Mouse (Mus musculus) stomach, embryonic 14.5 days (tissue): ENCODE data around the gene Cnpy2. TPM values are rescaled to one million over a fixed set of nuclear protein-coding genes. Genes with fewer than 3 reads are reported as not detected.
"Not testable (repeated sequence)": the region's sequence is repeated elsewhere in the genome, so short reads cannot be mapped to it uniquely, and the experiment has no call there.

ENCODE experiments used
- ATAC-seq: fragments of 200-750 bp; cut with Nextera tagmentation; 2 replicates; pipeline ENCODE4 v1.8.0; 2017; ENCODE audit warnings: low read depth, moderate TSS enrichment; ENCODE audit not compliant: insufficient number of reproducible peaks, insufficient read depth, low FRiP score
- H3K27ac ChIP-seq: fragments of 300-500 bp; sonication (generic); 2 replicates; pipeline ENCODE4 v1.5.1; 2014; ENCODE audit warnings: mild to moderate bottlenecking, low read length, moderate library complexity, mixed read lengths
- H3K27me3 ChIP-seq: fragments of 300-500 bp; sonication (generic); 2 replicates; pipeline ENCODE4 v1.6.1; 2014; ENCODE audit warnings: low read length, control low read depth, mixed read lengths; ENCODE audit not compliant: control insufficient read depth, insufficient read depth
- H3K36me3 ChIP-seq: fragments of 300-500 bp; sonication (generic); 2 replicates; pipeline ENCODE4 v1.6.1; 2014; ENCODE audit warnings: mild to moderate bottlenecking, control low read depth, low read length, moderate library complexity, mixed read lengths; ENCODE audit not compliant: control insufficient read depth, insufficient read depth
- H3K4me1 ChIP-seq: fragments of 300-500 bp; sonication (generic); 2 replicates; pipeline ENCODE4 v1.6.1; 2014; ENCODE audit warnings: low read length, control low read depth, mixed read lengths; ENCODE audit not compliant: control insufficient read depth, insufficient read depth
- H3K4me2 ChIP-seq: fragments of 300-500 bp; sonication (generic); replicated peaks from 2 replicates; pipeline ENCODE4 v1.6.1; 2014; ENCODE audit warnings: low read depth, low read length, control low read depth
- H3K4me3 ChIP-seq: fragments of 300-500 bp; sonication (generic); 2 replicates; pipeline ENCODE4 v1.5.1; 2014; ENCODE audit warnings: low read depth, low read length, control low read depth
- H3K9ac ChIP-seq: fragments of 300-500 bp; sonication (generic); replicated peaks from 2 replicates; pipeline ENCODE4 v1.6.1; 2014; ENCODE audit warnings: low read depth, mild to moderate bottlenecking, control low read depth, low read length, moderate library complexity, mixed read lengths
- H3K9me3 ChIP-seq: fragments of 300-500 bp; sonication (generic); 2 replicates; pipeline ENCODE4 v1.6.1; 2016; ENCODE audit warnings: low read depth, low read length, control low read depth; ENCODE audit not compliant: control insufficient read depth
- WGBS: fragments of 180-500 bp; shearing (Covaris S2); extraction: QIAGEN DNeasy Blood & Tissue Kit; methylation state at CpG from one replicate; pipeline ENCODE4 v1.1.7; 2014; 5-methylcytosine and 5-hydroxymethylcytosine counted together
- polyA plus RNA-seq: library from polyadenylated mRNA; unstranded; fragments of >200 nt; fragmentation: Nextera tagmentation; extraction: Ambion mirVana; gene quantifications from 2 replicates; pipeline ENCODE4 v1.2.1, GENCODE M21; 2014

Cnpy2 gene
- polyA plus RNA-seq, 1 experiment from 2014 or later = 328 TPM

DNA sequence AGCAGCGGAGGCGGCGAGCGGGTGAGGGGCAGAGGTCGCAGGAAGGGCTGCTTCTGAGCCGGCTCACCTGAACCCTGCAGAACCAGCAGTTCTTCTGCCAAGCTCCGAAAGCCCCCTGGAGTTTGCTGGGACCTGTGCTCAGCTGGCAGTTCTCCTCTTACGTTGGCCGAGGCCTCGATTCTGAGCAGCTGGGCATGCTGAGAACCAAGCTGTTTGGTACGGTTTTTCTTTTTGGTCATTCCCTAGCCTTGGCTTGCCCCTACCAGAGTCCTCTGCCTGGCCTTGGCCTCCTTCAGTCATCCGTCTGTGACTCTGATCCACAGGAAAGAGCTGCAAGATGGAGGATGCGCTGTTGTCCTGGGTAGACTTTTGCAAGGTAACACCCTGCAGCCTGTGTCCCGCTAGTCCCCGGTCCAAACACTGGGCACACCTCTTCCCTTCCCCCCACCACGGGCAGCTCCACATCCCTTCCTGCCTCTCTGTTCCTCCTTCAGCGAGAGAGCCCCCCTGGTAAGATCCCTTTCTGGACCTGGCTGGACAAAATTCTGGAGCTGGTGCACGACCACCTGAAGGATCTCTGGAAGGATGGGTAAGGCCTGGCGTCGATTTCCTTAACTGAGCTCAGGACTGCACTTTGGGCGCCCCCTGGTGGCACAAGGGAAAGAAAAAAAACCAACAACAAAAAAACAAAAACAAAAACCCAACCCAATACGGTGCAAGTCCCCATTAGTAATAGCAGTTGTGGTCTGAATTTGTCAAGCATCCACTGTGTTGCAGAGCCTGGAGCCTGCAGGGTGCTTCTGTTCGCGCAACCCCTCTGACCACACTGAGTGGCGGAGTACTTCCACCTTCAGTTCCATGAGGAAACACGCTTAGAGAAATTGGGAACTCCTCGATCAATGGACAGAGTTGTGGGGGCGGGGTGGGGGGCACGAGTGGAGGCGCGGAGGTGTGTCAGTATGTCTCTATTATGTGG is 38.4 kb upstream of the Cnpy2 start:
- Histone ChIP-seq H3K27ac (no peak overlapping the region), H3K9ac (no peak overlapping the region), H3K4me3 (no peak overlapping the region), H3K4me2 (no peak overlapping the region), H3K36me3 (peaks cover 23% of the 10 kb centered on the region), H3K4me1 (no peaks in the 10 kb centered on the region), H3K27me3 (no peaks in the 10 kb centered on the region), H3K9me3 (no peaks in the 10 kb centered on the region)
- ATAC-seq = no peak
- 62% methylated on average over 31 of the region's 31 CpGs for WGBS

DNA sequence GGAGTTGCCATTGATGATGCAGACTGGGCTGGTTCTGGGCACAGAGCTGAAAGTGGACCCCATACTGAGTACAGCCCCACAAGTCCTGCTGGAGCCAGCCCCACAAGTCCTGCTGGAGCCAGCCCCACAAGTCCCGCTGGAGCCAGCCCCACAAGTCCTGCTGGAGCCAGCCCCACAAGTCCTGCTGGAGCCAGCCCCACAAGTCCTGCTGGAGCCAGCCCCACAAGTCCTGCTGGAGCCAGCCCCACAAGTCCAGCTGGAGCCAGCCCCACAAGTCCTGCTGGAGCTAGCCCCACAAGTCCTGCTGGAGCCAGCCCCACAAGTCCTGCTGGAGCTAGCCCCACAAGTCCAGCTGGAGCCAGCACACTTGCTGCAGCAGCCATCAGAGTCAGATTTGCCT is 31.7 kb upstream of the Cnpy2 start:
- not testable (repeated sequence) for H3K27ac ChIP-seq, H3K9me3 ChIP-seq, ATAC-seq, H3K27me3 ChIP-seq, H3K4me3 ChIP-seq, H3K9ac ChIP-seq, H3K4me1 ChIP-seq, H3K4me2 ChIP-seq
- peaks cover 13% of the 10 kb centered on the region for H3K36me3 ChIP-seq
- WGBS = 60% methylated on average over 1 of the region's 1 CpGs

DNA sequence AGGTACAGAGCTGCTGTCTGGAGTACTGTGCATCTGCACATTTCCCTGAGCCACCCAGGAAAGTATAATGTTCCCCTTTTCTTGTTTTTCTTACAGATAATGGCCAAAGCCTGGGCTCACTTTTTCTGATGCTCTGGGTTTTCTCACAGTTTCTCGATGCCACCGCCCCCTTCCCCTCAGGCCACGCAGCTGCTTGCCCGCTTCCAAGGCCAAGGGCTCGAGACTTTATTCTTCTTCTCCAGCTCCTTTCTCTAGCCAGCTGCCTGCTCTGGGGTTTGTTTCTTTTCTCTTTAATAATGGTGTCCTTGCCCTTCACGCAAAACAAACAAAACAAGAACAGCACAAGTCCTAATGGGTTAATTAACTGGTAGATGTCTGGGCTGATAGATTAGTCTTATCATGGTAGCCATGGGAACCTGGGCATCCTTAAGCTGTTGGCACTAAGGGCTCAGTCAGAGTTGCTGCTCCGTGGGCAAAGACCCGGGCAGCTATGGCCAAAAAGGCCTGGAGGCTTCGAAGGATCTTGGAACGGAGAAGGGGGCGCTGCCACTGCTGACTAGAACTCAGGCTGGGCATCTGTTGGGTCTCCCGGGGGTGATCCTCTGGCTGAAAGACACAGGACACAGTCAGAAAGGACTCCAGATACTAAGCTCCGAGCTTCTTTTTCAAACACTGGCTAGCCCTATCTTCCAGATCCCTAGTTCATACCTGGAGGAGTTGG is 25.7 kb upstream of the Cnpy2 start:
- Histone ChIP-seq H3K4me3 (no peak overlapping the region), H3K9me3 (no peaks in the 10 kb centered on the region), H3K9ac (no peak overlapping the region), H3K27ac (no peak overlapping the region), H3K27me3 (no peaks in the 10 kb centered on the region), H3K4me2 (no peak overlapping the region), H3K4me1 (peaks cover 9% of the 10 kb centered on the region; the same call in 1 of the 2 replicates), H3K36me3 (peaks cover 11% of the 10 kb centered on the region)
- no peak for ATAC-seq
- WGBS = 68% methylated on average over 13 of the region's 13 CpGs

DNA sequence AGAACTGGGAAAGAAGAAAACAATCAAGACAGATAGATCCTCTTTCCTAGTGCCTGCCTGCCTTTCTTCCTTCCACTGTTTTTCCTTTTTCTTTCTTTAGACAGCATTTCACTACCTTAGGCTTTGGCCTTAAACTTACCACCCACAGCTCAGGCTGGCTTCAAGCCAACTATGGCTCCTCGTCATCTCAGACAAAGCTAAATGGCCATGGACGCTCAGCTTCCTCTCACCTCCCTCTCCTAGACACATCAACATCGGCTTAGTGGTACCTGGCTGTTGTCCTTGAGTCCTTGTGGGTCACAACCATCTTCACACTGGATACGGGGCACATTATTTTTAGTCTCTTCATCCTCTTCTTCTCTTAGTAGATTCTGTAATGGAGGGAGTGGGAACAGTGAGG is 25.0 kb upstream of the Cnpy2 start:
- WGBS = 62% methylated on average over 4 of the region's 4 CpGs
- peaks cover 4% of the 10 kb centered on the region; the same call in 1 of the 2 replicates for H3K36me3 ChIP-seq
- H3K9me3 ChIP-seq = no peaks in the 10 kb centered on the region
- no peak overlapping the region for H3K27ac ChIP-seq
- ATAC-seq = no peak
- H3K4me3 ChIP-seq = no peak overlapping the region
- H3K4me2 ChIP-seq = no peak overlapping the region
- no peak overlapping the region for H3K9ac ChIP-seq
- peaks cover 9% of the 10 kb centered on the region; the same call in 1 of the 2 replicates for H3K4me1 ChIP-seq
- H3K27me3 ChIP-seq = no peaks in the 10 kb centered on the region

DNA sequence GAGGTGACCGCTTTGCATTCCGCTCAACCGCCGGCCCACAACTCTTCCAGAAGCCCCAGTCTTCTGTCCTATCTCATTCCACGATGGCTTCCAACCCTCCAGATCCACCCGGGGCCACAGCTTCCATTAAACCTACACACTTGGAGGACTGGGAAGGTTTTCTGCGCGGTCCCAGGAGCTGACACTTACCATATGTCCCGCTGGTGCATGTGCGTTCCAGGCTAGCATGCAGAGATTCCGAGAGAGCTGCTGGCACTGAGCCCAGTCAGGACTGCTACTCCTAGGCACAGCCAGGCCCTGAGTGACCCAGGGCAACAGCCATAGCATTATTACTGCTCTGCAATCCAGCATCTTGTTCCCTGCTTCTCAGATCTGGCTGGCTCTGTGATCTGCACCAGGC is 24.6 kb upstream of the Cnpy2 start:
- Histone ChIP-seq H3K9me3 (no peaks in the 10 kb centered on the region), H3K4me1 (peaks cover 12% of the 10 kb centered on the region; the same call in 1 of the 2 replicates), H3K9ac (no peak overlapping the region), H3K4me3 (no peak overlapping the region), H3K36me3 (no peaks in the 10 kb centered on the region), H3K27ac (no peak overlapping the region), H3K4me2 (no peak overlapping the region), H3K27me3 (no peaks in the 10 kb centered on the region)
- 53% methylated on average over 11 of the region's 11 CpGs for WGBS
- ATAC-seq = peak; percentile 50; the same call in 1 of the 2 replicates

DNA sequence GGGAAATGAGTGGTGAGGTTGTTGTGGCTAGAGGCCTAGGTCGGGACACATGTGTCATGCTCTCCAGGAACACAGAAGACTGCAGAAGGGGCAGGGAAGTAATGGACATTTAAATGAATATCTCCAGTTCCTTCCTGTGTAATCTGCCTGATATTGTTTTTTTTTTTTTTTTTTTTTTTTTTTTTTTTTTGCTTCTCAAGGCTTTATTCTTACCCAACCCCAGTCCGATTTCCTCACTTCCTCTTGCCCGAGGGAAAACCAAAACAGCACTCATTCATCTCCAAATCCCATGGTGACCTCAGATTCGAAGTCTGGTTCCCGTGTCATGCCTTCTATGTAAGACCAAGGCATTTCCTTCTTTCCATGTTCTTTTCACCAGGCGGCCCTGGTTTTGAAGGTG is 24.0 kb upstream of the Cnpy2 start:
- H3K27me3 ChIP-seq = no peaks in the 10 kb centered on the region
- H3K4me2 ChIP-seq = no peak overlapping the region
- H3K9me3 ChIP-seq = no peaks in the 10 kb centered on the region
- no peak overlapping the region for H3K4me3 ChIP-seq
- H3K4me1 ChIP-seq = peaks cover 12% of the 10 kb centered on the region; the same call in 1 of the 2 replicates
- no peak for ATAC-seq
- H3K9ac ChIP-seq = no peak overlapping the region
- H3K27ac ChIP-seq = no peak overlapping the region
- WGBS = 70% methylated on average over 6 of the region's 6 CpGs
- no peaks in the 10 kb centered on the region for H3K36me3 ChIP-seq

DNA sequence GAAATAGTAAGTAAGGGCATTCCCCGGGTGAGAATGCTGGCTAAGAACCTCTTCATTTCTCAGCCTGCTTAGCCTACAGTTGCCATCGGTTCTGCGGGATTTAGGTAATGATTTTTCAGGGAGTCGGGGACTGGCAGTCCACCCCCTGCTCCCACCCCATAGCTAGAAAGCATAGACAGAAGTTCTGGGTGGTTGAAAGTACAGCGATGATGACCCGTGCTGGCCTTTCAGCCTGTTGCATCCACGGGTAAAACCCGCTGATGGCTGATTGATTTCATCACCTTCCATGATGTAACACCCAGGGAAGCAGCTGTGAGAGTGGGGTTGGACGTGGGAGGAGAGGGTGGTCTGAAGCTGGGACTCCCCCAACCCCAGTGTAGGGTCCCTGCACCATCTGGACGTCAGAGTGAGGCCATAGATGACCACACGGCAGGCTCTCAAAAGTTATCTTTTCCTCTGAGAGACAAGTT is 23.5 kb upstream of the Cnpy2 start, which contains the start of gene Il23a:
TSS of gene Il23a (minus strand) at position 51 of the 470 bp plus-strand sequence.
- H3K4me3 ChIP-seq = no peak within 1 kb of the TSS
- no peaks in the 10 kb centered on the region for H3K27me3 ChIP-seq
- H3K4me1 ChIP-seq = peaks cover 13% of the 10 kb centered on the region; the same call in 1 of the 2 replicates
- no peaks in the 10 kb centered on the region for H3K36me3 ChIP-seq
- WGBS = 79% methylated on average over 11 of the region's 11 CpGs
- no peak within 1 kb of the TSS for H3K9ac ChIP-seq
- no peak within 1 kb of the TSS for H3K27ac ChIP-seq
- no peaks in the 10 kb centered on the region for H3K9me3 ChIP-seq
- H3K4me2 ChIP-seq = no peak within 1 kb of the TSS
- ATAC-seq = no peak

DNA sequence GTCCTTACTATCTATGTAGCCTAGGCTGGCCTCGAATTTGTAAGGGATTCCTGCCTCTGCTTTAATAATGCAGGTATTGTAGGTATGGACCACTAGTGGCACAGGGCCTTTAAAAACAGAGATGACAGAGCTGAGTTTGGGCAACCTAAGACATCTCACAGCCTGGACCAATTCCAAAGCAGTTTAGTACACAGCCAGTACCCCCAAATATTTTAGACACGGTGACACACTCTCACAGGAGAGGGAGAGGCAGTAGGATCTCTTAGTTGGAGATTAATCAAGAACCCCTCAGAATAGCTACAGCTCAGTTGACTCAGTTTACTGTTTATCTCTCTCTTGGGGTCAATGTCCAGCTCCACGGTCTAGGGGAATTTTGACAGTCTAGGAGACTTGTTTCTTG is 19.9 kb upstream of the Cnpy2 start:
- no peaks in the 10 kb centered on the region for H3K36me3 ChIP-seq
- WGBS = 30% methylated on average over 3 of the region's 3 CpGs
- H3K4me1 ChIP-seq = peaks cover 14% of the 10 kb centered on the region; the same call in 1 of the 2 replicates
- peak overlapping the region; percentile 51 for H3K4me3 ChIP-seq
- H3K27me3 ChIP-seq = no peaks in the 10 kb centered on the region
- no peak for ATAC-seq
- H3K27ac ChIP-seq = peak overlapping the region; percentile 87
- peak overlapping the region; percentile 78 for H3K9ac ChIP-seq
- H3K4me2 ChIP-seq = peak overlapping the region; percentile 59
- no peaks in the 10 kb centered on the region for H3K9me3 ChIP-seq
